Mouse (Mus musculus) gastrocnemius, adult 8-10 months (tissue): ENCODE data around the gene Cdh22. TPM values are rescaled to one million over a fixed set of nuclear protein-coding genes. Genes with fewer than 3 reads are reported as not detected.

Experiments used
- DNase-seq, 2 experiments: peaks; one replicate each; pipeline ENCODE4 v3.0.0; 2022; ENCODE audit warnings: low spot score in 2 of 2
- total RNA-seq, 4 experiments: library from RNA; stranded (reverse); gene quantifications; 2 replicates each; pipeline ENCODE4 v1.2.4; 2022

Cdh22 gene
- total RNA-seq: under 1 TPM; 0.68 to 0.99 (median 0.95) TPM

- peak; percentile 12 to 14 for DNase-seq
Measured at GRCm38 (mm10) chr2:165234613-165235291, at the start of gene Cdh22. TSS of gene Cdh22 (minus strand) at chr2:165234853.

GRCm38 (mm10) chr2:165284377-165284776 is 49.7 kb upstream of the Cdh22 start:
- DNase-seq: no peak

- DNase-seq: no peak
Measured at GRCm38 (mm10) chr2:165283644-165284043, 49.0 kb upstream of the Cdh22 start.

DNA sequence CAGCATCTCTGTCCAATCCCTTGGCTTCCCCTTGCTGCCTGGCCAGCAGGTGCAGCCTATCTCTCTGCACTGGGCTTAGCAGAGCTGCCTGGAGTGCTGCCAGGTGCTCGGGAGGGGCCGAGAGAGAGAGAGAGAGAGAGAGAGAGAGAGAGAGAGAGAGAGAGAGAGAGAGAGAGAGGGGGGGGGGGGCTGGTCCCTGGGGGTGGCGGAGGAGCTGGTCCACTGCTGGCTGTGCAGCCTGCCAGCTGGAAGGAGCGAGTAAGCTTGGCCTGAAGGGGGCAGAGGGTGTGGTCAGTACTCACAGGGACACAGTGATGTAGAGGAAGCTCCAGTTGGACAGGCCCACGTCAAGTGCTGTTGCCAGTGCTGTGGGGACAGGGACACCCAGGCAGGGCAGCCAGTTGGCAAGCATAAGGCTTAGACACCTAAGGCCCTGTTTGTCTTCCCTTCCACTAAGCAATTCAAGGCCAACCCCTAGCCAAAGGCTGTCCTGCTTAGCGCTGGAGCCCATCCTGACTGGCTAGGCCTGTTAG is 47.2 kb upstream of the Cdh22 start:
- DNase-seq: peak in 1 of 2 experiments; percentile 22

GRCm38 (mm10) chr2:165279351-165279750 is 44.7 kb upstream of the Cdh22 start:
- no peak for DNase-seq

DNA sequence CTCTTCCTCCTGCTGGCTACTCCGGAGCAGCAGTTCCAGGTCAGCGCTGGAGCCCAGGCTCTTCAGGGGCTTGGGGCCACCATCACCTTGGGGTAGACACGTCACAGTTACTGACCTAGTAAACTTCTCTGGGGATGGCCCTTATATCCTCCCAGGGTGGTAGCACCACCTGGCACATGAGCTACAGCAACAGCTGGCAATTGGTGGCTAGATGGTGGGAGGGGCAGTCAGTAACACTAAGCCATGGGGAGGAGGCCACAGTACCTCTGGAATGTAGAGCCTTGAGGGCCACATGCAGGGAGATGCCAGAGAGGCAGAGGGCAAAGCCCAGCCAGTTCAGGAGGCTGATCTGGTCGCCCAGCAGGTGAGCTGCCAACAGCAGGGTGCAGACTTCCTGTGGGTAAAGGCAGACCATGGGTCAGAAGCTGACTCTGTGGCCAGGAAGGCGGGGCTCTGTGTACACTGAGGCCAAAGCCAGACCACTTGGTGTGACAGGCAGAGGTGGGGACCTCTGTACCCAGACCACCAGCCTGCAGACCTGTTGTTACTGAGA is 42.6 kb upstream of the Cdh22 start:
- no peak for DNase-seq

DNA sequence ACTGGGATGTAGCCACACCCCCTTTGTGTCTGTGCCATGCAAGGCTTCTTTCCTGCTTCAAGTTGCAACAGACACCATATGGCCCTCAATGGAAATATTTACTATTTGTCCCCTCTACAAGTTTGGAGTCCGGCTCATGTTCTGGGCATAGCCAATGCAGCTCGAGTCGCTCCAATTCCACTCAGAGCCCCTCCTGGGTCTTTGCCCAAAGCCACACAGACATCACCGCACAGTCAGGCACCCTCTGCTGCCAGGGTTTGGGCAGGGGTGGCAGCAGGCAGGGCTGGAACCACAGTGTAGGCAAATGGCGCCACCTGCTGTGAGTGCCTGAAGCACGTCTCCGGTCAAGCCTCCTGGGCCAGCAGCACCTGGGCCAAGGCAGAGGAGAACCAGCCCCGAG is 41.2 kb upstream of the Cdh22 start:
- DNase-seq: peak; percentile 22 to 47

DNA sequence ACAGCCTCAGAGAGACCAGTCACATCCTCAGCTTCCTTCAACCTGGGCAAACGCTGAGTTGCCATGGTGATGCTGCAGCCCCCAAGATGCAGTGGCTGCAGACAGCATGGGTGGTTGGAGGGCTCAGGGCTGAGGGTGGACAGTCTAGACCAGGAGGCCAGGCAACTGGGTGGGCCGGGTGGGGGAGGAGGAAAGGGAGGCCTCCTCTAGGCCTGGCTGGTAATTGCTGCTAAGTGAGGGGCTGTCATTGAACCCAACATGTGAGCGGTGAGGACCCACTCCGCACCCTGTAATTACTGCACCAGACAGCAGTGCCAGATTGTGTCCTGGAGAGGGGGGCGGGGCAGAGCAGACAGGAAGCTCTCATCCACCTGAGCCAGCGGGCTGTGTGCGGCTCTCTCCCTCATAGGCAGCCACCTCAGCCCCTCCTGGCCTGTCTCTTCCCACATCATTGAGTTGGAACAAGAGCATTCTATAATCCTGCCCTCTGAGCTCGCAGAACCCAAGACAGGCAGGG is 40.5 kb upstream of the Cdh22 start:
- no peak for DNase-seq

DNA sequence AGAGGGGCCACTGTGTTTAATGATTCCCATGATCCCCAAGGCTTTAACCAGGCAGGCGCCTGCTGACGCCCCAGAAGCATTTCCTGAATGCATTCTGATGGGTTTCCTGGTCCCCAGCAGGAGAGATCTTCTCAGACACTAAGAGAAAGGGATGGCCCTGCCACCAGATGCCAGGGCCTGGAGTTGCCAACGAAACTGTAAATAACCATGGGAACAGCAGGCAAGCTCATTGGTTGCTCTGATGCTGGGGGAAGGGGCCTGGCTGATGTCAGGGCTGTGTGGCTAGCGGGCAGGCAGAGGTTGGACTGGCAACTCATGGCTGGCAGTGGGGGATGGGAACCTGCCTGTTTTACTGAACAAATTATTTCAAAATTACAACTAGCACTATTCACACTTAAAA is 38.9 kb upstream of the Cdh22 start:
- DNase-seq: no peak

DNA sequence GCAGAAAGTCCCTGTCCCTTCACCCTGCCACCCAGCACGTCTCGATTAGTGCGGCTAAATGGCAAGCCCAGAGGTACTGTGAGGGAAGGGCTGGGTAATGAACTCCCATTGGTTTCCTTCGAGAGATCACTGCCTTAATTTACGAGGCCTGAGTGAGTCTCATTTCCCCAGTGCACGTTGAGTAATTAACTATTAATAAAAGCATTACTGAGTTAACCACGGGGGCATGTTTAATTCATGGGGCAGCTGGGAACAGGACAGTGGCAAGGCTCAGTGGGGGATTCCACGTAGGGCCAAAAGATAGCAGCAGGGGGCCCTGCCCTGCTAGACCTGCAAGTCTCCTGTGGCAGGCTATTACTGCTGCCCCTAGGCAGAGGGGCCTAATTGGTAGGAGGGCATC is 36.7 kb upstream of the Cdh22 start:
- DNase-seq: no peak

DNA sequence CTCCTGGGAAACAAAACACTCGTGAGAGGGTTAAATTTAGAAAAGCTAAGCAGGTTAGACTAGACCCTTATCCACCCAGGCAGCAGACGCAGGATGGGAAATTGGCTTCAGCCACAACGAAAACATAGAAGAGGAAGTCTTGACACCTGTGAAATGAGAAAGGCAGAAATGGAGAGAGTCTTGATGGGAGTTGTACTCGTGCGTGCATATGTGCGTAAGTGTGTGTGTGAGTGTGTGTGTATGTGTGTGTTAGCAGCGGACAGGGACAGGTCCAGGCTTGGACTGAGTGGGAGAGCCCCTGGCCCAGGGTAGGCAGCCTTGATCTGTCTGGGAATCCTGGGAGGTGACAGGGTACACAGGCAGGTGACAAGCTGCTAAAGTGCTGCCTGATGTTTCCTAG is 36.2 kb upstream of the Cdh22 start:
- DNase-seq: no peak

GRCm38 (mm10) chr2:165266739-165267138 is 32.1 kb upstream of the Cdh22 start:
- no peak for DNase-seq

GRCm38 (mm10) chr2:165263861-165264260 is 29.2 kb upstream of the Cdh22 start:
- DNase-seq: no peak

GRCm38 (mm10) chr2:165262274-165262990 is 27.8 kb upstream of the Cdh22 start:
- no peak for DNase-seq

DNA sequence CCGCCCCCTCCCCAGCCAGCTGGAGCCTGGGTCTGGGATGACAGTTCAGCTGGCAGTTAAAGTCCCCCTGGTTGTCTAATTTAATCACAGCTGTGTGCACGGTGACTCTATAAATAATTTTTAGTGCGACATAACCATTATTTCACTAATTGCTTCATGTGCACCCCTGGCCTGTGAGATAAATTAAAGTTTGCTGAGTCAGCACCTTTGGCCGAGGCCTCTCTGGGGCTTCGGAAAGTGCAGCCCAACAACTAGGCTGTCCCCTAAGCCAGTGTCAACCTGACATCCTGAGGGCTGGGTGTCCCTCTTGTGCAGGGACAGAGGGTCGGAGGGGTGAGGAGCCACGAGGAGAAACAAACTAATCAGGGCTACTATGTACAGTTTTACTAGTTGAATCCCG is 25.2 kb upstream of the Cdh22 start:
- no peak for DNase-seq

GRCm38 (mm10) chr2:165258321-165258720 is 23.7 kb upstream of the Cdh22 start:
- DNase-seq: no peak

DNA sequence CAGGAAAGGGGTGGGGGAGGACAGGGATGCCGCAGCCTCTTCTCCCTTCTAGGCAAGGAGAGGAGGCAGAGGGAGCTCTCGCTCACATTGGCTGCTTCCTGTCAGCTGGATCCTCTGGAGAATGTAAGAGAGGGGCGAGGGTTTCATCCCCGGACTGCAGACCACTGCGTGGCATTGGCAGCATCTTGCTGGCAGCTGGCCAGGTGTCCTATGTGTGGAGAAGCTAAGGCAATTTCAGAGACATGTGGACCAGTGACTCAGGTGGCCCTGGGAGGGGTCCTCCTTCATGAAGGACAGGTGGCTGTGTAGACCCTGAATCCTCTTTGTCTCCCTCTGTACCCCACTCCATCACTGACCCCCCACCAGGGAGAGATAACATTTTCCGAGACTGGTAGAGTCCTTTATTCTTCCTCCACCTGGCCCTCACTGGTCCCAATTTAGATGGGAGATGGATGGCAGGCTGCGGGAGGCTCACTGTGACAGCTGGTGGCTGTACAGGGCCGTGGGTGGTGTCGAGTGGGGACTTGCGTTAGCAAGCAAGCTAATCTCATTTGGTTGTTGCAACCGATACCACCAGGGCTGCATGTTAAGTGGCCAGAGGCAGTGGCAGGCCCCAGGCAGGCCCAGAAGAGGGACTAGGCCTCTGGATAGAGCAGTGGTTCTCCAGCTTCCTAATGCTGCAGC is 22.6 kb upstream of the Cdh22 start:
- no peak for DNase-seq

DNA sequence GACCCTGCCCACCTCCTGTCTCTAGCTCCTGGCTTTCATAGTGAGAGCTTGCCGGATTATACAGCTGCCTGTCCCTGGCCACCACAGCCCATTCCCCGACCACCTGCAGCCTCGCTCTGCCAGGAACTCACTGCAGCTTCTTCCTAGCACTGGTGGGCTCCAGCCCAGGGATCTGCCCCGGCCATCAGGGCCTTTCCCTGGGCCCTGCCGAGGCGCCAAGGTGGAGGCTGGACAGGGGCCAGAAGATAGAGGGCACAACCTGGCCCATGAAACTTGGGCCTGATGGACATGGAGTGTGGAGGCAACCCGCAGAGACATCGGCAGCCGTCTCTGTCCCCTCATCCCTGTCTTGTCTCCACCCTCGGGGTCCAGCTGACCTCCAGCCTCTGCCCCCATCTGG is 21.6 kb upstream of the Cdh22 start:
- no peak for DNase-seq

GRCm38 (mm10) chr2:165253867-165254266 is 19.2 kb upstream of the Cdh22 start:
- no peak for DNase-seq

- no peak for DNase-seq
Measured at GRCm38 (mm10) chr2:165253269-165253668, 18.6 kb upstream of the Cdh22 start.

DNA sequence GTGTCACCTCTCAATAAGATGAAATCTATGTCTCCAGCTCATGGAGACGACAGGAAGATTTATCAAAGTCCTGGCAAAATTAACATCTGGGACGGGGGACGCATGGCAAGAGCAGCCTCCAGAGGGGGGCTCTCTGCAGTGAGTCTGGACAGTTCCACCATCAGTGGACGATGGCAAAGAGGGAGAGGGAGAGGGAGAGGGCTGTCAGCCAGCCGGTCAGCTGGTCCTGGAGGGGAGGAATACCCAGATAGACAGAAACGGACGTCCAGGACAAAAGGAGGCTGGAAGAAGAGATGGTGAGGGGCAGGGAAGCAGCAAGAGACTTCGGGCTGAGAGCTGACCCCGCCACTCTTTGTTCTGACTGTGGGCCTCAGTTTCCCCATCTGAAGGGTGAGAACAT is 18.1 kb upstream of the Cdh22 start:
- no peak for DNase-seq

DNA sequence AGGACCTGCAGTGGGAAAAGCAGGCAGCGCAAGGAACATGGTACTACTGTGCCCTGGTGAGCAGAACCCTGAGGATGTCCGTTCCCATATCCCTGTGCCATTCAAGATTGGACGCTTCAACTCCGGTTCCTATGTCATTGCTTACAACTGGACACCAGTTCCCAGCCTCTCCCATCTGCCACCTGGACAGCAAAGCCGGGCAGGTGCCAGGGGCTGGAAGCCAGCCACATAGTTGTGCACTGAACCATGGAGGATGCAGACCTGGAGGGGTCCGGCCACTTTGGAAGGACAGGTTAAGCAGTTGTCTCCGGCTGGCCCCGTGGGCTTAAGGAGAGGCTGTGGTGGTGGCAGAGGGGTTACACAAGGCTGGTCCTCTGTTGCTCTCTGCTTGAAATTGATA is 17.7 kb upstream of the Cdh22 start:
- DNase-seq: no peak
